Mouse (Mus musculus) kidney, adult 11 months (tissue): ENCODE data around the gene Ints6l.
A peak's percentile ranks its signal among the peaks of the same experiment; 100 is the strongest.
"Not testable (repeated sequence)": the region's sequence is repeated elsewhere in the genome, so short reads cannot be mapped to it uniquely, and the experiment has no call there.

ENCODE experiments used
- DNase-seq: peaks from one replicate; pipeline ENCODE4 v3.0.0; 2022

Gene Ints6l

DNA sequence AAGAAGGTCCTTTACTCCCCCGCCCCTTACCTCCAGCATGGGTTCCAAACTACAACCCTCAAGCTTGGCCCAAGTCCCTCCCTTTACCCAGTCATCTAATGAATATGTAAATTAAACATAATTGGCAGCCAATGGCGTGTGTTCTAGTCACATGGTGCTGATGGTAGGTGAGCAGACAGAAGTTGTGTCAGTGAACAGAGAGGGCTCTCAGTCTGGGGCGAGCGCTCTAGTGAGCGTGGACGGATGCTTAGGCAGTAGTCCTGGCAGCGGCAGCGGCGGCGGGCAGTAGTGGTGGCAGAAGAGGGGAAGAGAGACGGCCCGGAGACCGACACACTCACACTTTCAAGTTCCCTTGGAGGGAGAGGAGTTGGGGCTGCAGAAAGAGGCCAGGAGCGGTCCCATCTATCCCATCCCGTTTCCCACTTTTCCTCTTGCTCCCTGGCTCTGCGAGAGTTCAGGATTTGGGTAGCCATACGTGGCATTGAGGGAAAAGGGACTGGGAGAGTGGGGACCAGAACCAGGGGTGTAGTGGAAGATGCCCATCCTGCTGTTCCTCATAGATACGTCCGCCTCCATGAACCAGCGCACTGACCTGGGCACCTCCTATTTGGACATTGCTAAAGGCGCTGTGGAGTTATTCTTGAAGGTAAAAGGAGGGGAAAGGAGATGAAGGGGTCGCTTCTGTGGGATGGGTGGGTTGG lies at the start of gene Ints6l:
Gene Ints6l (plus strand): TSS at position 187 of the 701 bp plus-strand sequence.
- DNase-seq: peak; percentile 82

DNA sequence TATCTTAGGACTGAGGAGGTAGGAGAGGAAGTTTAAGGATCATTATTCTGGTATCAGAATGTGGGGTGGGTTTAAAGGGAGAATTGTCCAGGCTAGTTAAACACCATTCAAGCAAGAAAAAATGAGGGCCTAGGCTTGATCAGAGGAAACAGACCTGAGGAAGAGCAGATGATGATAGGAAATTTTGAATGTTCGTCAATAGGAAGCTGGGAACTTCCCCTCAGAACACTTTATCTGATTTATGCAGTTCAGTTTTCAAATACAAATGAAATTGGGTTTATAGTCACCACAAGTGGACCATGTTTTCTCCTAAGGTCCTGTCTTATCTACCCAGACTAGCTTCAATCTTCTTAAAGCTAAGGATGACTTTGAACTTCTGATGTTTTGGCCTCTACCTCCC lies 49.2 kb upstream of the Ints6l start:
- no peak for DNase-seq

DNA sequence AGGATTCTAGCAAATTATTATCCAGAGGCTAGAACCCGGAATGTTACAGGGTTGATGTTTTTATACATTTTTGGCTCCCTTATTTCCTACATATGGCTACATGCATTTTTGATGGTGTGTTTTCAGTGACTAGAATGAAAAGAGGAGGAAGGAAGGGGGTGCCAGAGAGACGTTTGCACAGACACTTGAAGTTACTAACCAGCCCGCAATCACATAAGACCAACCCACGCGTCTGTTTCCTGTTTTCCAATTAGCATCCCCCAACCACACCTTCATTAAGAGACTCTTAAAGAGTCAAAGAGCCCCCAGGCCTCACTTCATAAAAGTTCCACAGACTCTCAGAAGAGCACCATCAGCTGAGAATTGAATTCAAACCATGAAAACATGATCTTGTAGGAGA lies 48.5 kb upstream of the Ints6l start:
- no peak for DNase-seq

DNA sequence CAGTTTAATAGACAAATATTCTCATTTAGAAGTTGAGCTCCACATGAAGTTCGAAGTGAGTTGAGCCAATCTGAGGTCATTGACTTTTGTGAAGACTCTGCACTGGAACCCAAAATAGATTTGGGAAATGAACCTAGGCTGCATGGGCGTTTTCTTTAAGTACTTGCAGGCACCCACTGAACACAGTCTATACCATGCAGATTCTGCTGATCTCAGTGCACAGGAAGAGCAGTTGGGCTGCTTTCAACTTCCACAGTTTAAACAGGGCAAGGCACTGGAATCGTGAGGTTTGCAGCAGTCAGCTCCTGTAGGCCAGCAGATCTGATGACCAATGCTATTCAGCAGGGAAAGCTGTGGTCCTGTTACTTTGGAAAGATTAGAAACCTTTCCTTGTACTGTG lies 38.4 kb upstream of the Ints6l start:
- no peak for DNase-seq

DNA sequence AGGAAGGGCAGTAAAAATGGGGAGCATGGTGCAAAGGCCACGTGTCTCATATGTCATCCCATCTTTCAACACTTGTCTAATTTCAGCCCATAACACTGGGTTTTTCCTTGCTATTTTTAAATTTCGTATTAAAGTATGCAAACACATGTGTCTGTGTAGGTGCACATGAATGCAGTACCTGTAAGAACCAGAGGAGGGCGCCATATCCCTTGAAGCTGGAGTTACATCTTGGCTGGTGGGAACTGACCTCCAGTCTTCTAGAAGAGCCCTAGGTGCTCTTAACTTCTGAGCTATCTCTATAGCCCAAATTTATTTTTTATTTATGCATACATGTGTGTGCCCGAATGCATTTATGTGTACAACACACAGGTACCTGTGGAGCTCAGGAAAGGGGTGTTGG lies 37.1 kb upstream of the Ints6l start:
- DNase-seq: no peak

DNA sequence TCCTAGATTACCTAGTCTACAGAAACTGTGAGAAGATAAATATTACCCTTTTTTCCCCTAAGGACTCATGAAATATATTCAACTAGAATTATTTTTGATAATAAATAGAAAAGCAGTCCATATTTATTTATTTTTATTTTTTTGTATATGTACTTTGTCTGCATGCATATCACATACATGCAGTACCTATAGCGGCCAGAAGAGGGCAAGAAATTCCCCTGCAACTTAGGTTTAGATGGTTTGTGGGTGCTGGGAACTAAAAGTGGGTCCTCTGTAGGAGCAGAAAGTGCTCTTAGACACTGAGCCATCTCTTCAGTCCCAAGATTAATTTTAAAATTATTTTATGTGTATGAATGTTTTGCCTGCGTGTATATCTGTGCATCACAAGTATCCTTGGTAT lies 24.1 kb upstream of the Ints6l start:
- no peak for DNase-seq

DNA sequence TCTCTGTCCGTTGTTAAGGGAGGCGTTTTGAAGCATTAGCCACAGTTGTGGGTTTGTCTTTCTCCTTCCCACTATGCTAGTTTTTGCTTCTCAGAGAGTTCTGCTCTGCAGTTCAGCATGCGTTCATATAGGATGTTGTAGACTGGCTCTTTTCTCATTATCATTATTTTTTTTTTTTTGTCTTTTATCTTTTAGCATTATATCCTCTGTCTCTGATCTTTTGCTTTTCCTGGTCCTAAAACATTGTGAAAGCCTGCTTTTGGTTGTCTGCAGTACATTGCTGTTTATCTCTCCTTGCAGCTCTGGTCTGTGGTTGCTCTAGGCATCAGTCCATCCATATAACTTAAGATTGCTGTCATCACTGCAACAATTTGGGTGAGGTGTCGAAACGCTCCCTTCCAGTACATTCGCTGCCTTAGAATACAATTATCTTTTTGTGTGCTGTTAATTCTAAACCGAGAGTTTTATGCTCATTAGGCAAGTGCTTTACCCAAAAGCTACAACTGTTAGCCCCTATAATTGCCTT lies 18.8 kb upstream of the Ints6l start:
- DNase-seq: no peak

DNA sequence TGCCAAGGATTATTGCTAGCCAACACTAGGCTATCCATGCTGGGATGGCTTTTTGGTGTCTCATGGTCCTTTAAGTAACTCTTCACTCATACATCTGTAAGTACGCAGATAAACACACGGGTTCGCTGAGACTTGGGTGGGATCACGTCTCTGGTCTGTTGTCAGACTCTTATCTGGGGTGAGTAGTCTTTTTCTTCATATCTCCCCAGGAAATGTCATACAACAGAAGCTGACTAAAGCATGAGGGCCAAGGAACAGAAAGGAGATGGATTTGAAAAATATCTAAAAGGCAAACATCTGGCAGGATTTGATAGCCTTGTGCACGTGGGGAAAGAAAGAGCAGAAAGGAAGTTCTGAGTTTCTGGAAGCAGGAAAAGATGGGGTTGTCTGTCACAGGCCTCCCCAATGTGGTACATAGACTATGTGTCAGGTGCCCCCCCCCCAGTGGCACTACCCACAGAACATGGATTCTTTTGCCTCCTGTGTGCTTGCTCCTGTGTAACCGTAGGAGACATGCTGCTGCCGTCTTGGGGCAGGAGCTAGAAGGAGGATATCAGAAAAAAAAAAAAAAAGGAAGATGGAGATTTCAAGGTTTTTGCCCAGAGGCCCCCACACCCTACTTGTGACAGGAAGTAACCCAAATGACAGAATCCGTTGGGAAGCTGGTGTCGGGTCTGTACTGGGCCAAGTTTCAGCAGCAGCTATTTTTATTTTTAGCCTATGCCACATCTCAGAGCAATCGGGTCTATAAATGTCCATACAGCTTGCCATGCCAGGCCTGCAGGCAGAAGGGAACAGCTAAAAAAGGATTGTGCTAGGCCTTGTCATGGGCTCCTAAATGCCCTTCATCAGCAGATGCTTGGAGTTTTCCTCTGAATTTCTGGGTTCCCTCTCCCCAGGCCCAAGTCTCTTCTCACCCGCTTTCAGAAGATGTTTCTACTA lies 7.9 kb upstream of the Ints6l start:
- no peak for DNase-seq

DNA sequence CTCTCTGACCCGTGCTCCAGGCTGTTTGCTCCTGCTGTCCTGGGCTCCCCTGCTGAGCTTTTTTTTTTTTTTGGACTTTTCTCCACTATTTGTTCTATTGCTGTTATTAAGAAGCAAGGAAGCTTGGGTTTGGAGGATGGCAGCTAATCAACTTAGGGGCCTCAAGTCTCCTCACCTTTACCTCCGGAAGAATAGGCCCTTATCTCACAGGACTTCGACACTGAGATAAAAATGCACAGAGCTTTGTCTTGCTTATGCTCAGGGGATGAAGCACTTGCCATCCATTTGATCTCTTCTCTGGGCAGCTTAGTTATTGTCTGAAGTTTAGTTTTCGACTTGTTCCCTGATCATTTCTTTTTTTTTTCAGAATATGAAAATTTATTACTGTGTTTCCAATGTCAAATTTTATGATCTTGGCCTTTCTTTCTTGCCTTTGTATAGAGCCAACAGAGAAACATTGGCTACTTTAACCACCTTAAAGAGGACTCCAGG lies 7.1 kb upstream of the Ints6l start, which contains the start of gene Gm2174:
Gene Gm2174 (plus strand): TSS at position 442 of the 492 bp plus-strand sequence.
- DNase-seq: no peak

DNA sequence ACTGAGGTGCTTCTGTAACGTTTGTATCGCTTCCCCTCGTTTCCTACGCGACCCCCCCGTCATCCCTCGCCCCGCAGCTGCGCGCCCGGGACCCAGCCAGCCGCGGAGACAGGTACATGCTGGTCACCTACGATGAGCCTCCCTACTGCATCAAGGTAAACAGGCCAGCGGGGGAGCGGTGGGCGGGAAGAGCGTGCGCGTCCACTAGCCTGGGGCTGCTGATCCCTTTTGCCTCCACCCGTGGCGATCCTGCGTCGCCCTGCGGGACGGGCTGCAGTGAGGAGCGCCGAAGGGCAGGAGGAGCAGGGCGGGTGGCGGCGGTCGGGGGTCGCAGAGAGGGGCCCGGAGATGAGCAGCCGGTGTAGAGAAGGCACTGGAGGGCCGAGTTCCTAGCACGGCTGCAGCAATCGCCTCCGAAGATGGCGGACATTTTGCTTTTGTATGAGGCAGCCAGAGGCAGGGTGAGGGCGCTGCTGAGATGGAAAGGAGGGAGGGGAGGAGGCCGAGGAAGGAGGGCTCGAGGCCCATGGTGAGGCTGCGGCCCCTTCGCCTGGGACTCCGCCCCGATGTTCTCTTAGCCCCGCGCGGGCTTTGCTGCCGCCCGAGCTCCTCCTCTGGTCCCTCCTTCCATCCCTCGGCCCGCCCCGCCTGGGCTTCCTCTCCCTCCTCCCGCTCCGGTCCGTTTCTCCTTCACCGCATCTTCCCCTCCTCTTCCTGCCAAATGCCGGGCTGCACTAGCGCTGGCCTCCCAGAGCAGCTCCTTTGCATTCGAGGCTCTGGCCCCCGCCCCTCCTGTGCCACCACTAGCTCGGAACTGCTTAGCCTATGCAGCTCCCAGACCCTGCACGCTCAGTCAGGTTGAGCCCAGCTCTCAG lies 952 bp downstream of the Ints6l start:
- peak; percentile 92 for DNase-seq

DNA sequence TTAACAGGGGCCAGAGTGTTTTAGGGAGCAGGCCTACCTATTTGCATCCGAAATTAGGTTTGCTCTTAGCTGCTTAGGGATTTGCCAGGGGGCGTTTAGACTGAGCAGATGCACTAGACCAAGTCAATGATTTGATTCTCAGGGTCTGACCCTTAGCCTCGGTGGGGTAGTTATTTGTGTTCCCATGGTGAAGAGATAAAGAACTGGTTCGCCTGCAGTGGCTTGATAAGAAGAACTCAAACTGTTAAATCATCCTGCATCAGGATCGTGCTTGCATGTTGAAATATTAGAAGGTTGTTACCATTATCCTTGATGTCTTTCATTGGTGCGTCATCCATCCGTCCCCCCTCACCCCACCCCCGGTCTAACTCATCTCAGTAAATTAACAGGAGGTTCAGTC lies 1.7 kb downstream of the Ints6l start:
- peak; percentile 6 for DNase-seq

DNA sequence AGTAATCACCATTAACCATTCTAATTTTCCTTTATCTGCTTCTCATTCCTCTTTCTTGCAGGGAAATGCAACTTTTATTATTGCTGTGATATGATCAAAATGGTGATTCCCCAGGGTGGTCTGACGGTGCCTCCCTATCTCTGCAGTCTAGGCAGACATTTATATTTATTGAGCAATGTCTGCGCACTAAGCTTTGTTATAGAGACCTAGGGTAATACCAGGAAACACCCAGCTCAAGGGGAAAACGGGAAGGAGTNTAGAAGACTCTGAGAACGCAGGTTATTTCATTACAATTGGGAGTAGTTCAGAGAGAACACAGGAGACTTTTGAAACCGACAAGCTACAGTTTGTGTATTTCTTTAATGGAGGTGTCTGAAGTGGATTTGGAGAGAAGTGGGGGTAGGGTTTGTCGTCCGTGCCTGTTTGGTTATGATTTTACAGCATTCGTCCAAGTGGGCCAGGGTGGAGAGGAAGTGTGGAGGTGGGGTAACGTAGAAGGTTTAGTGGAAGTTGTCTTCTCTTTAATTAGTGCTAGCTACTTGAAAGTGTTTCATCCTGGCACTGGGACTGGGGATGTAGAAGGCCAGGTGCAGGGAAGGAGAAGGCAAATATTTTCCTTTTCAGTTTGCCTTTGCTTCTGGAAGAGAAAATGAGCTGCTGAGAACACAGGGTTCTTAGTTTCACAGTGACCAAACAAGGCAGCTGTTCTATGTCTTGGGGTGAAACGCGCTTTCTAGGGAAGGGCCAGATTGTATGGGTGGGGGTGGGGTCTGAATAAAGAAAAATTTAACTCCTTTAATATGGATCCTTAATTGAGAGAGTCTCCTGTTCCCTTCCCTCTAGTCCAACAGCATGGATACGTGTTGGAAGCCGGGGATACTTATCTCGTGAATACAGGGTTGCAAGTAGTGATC lies 7.6 kb downstream of the Ints6l start:
- DNase-seq: no peak

DNA sequence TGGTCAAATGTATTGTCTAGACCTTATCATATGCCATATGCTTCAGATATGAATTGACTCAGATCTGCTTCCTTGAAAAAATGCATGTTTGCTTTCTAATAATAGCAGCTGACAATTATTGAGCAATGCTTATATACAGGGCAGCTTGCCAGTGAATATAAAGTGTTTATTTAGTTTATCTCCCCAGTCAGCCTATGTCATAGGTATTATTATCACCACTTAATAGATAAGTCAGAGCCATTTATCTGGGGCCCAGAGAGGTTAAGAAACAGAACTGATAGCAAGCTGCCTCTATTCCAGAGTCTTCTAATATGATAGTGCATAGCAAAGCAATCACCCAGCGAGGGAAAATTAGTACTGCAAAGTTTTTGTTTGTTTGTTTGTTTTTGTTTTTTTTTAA lies 10.2 kb downstream of the Ints6l start:
- DNase-seq: no peak

DNA sequence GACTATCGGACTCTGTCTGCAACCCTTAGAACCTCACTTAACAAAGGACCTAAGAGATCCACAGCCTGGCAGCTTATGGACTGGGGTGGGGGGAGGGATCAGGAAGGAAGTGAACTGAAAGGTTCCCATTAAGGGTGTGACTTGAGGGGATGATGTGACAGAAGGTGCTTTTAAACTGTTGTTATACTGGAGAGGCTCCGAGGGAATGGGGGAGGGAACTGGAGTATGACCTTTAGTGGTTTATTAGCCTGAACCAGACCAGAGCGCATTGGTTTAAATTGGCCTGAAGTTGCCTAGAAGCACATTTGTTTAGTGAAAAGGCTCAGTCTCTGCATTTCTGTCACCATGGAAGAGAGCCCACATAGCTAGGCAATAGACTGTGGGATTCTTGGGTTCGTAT lies 13.0 kb downstream of the Ints6l start:
- peak; percentile 9 for DNase-seq

DNA sequence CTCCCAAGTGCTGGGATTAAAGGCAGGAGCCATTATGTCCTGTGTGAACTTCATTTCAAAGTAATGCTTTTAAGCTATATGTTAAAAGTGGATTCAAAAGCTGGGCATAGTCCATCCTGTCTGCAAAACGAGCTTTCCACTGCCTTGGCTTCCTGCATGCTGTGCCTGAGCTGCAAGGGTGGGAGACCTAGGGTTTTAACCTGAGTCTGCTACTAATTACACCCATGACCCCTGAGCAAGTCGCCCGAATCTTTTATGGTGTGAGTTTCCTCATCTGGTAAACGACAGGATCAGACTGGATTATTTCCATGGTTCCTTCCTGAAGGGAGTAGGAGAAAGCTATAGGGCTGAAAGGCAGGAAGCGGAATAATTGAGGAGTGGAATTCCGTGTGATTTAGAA lies 13.8 kb downstream of the Ints6l start:
- DNase-seq: peak; percentile 7

DNA sequence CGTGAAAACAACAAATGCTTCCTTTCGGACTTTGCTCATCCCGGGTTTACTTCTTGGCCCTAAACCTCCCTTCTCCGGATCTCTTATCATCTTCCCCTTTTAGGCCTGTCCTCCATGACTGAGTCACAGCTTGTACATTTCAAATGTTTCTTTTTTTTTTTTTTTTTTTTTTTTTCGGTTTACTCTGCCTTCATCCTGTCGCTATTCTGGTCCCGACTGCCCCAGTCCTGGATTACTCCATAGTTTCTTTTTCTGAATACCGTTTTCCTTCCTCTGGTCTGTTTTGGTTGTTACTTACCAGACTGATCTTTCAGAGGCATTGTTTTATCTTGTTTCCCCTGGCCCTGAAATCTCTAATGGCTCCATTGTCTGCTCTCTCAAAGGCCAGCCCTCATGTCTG lies 19.4 kb downstream of the Ints6l start:
- DNase-seq: no peak

DNA sequence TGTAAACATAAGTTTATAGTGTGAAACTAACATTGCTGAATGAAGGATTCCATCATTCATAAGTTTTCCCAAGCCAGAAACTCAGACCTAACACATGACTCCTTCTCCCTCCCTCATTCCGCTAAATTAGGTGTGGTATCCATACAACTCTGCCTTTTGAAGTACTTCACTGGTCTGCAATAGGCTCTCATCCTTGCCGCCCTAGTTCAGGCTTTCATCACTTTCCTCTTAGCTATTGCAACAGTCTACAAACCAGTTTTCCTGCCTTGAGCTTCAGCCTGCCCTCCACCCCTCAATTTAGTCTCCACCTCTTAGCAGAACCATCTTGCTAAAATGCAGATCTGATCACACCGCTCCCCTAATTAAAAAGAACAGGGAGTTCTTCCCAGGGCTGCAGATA lies 22.9 kb downstream of the Ints6l start:
- no peak for DNase-seq

DNA sequence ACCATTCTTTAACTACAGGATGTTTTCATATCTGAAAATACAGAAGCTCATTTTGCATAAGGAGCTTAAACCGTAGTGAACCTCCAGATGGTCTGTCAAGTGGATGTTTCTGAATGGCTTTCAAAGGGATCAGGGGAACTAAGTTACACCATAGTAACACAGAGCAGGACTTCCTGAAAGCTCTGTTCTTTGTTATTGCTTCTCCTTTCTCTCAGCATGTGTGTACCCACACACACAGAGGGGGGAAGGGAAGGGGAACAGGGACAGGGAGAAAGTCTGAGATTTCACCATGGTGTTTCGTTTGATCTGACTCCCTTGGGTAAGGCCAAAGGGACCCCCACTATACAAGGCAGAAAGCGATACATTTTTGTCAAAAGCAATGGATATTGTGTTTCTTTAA lies 27.2 kb downstream of the Ints6l start:
- DNase-seq: no peak

DNA sequence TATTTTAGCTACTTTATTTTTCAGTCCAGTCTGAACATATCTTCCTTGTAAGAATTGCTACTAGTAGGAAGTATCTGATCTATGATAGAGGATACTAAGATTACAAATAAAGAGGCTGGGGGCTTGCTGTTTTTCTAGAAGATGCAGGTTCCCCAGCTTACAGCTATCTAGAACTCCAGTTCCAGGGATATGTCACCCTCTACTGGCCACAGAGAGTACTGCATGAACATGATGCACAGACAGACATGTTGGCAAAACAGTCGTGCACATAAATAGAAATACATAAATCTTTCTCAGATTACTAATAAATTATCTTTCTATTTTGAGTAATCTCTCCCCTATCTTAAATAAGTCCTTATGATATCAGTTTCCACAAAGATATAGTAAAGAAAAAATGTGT lies 35.1 kb downstream of the Ints6l start:
- DNase-seq: peak; percentile 36

DNA sequence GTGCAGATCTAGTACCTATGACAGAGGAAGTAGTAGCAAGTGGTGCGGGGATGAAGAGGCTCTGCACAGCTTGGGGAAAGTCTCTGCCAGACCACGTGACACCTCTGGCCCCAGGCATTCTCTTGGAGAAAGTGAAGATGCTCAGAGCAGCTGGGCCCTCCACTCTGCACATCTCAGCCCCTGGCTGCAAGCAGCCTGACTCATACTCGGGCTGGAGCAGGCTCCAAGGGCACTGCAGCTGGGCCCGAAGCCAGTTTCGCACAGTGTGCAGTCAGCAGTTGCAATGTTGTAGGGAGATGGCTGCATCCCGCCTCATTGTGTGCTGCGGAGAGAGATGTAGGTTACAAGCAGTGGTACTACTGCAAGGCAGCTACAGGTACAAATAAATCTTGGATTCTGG lies 42.6 kb downstream of the Ints6l start:
- no peak for DNase-seq

DNA sequence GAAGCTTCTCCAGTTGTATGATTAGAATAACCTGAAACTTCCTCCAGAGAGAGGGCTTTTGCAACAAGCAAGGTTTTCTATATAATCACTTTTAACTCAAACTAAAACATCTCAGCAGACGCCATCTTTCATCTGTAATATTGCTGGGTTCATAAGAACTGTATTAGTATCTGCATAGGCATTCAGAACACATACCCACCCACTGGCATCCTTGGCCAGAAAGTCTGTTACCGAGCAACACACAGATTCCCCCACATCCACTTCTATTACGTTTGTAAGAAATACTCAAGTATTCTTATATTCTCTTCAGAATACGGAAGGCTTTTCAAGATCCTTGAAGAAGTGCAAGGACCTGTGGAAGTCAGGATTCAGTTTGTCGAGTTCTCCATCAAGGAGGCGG lies 69.8 kb downstream of the Ints6l start, which contains the start of gene Gm10477:
Gene Gm10477 (plus strand): TSS at position 301 of the 400 bp plus-strand sequence.
- not testable (repeated sequence) for DNase-seq
